Mouse (Mus musculus) c-Kit-negative CD71-positive TER-119-positive erythroid progenitor cells, embryonic 14.5 days (primary cell): ENCODE results near the gene Rhebl1.

Source experiments
- DNase-seq: peaks from one replicate; pipeline ENCODE4 v3.0.0-alpha.2; 2013; ENCODE audit warnings: low read depth, low spot score

Gene Rhebl1

DNA sequence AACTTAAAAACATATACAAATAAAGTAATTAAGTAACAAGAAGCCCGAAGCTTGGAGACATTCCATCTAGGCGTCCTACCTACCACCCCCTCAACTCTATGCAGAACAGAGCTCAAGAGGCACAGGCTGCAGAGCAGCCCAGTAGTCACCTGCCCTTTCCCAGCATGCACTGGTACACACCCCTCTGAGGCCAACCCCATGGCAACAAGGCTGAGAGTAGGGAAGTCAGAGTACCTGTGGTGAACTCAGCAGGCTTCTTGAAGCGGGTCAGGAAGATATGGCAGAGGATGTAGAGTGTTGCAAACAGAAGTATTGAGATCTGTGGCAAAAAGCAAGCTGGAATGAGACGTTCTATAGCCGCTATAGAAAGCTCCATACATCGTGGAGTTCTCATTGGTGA lies 20.6 kb upstream of the Rhebl1 start:
- no peak for DNase-seq

DNA sequence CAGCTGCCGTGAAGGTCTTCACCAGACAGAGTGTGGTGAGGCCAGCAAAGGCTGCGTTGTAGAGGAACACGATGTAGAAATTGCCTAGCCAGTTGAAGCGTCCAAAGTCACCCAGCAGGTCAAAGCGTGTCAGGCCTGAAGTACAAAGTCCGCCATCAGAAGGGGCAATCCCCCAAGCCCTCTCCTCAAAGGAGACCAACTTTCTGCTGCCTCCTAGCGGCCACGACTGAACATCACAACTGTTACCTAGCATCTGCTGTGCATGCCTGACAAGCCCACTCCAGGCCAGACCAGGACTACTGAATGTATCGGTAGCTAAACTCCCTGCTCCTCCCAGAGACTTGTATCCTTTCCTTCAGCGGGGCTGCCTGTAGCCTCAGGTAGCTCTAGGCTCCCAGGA lies 10.4 kb upstream of the Rhebl1 start:
- DNase-seq: no peak

- DNase-seq: no peak
These were observed 8.3 kb upstream of the Rhebl1 start for GRCm38 (mm10) chr15:98902600-98902999.

- DNase-seq: no peak
These were observed 7.2 kb upstream of the Rhebl1 start for GRCm38 (mm10) chr15:98901530-98901929.

DNA sequence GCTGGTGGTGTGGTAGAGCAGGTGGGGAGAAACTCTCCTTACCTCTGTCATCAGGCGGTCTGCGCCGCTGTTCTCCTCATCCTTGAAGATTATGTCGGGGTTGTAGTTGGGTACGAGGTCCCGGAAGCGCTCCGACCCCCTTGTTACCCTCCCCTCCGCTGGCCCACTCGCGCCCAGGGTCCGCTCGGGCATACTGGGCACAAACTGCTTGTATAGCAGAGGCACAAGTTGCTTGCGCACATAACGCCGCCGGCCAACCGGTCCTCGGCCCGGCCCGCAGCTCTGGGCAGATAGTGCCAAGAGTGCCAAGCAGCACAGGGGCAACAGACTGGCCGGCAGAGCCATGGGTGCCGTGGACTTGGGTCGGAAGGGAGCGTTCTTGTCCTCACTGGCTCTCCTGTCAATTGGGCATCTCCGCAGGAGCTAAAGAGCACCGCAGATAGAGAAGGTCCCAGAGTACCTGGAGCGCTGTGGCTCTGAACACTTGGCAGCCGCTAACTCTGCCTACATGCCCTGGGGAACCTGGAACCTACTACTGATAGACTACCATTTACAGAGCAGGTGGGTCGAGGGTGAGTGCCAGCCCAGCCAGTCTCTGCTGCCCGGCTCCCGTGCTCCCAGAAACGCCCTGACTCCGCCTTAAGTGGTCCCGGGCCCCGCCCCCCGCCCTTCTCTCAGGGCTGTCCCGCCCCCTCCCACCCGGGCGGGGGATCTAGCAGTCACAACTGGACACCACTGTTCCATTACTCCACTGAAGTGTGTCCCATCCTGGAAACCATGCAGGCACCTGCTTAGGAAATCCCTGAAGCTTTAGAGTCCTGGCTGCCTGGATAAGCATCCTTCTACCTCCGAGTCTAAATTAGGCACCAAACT lies 3.8 kb upstream of the Rhebl1 start, which contains the start of gene Dhh:
Gene Dhh, minus strand, starts transcription at position 613 of the 873 bp plus-strand sequence.
- no peak for DNase-seq

- no peak for DNase-seq
These were observed 3.2 kb upstream of the Rhebl1 start for GRCm38 (mm10) chr15:98897495-98897894.

DNA sequence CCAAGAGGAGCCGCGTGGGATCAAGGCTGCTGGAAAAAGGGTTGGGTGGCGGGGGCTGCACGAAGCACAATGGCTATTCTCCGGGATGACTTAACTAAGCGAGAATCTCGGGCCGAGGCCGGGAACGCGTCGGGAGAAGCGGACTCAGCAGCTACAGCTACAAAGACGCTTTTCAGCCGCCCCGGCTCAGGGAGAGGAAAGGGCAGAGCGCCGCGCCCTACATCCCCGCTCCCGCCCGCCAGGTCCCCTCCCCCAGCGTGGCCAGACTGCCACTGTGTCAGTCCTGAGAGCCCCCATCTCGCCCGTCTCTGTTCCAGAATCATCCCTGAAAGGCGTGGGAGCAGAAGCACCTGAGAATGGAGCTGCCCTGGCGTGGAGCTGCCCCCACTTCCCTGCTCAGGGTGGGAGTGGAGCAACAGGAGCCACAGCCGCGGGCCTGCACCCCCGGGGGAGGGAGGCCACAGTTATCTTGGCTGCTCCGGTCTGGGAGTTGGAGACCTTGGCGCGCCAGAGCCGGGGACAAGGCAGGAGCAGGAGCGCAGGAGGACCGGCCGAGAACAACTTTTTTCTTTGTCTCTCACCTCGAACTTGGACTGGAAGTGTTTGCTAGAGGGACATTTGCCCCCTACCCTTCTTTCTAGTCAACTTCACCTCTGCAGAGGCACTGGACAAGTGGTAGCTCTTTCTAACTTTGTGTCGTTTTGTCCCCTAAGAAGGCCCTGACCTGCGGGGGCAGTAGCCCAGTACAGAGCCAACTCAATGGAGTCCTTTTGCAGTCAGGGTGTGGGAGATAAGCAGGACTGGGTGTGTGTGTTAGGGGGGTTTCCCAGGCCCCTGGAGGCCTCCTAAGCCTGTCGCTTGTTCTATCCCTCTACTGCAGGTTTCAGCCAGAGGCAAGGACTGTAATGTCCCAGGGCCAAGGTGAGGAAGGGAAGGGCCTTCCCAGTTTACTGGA lies 1.6 kb upstream of the Rhebl1 start:
- DNase-seq: no peak

DNA sequence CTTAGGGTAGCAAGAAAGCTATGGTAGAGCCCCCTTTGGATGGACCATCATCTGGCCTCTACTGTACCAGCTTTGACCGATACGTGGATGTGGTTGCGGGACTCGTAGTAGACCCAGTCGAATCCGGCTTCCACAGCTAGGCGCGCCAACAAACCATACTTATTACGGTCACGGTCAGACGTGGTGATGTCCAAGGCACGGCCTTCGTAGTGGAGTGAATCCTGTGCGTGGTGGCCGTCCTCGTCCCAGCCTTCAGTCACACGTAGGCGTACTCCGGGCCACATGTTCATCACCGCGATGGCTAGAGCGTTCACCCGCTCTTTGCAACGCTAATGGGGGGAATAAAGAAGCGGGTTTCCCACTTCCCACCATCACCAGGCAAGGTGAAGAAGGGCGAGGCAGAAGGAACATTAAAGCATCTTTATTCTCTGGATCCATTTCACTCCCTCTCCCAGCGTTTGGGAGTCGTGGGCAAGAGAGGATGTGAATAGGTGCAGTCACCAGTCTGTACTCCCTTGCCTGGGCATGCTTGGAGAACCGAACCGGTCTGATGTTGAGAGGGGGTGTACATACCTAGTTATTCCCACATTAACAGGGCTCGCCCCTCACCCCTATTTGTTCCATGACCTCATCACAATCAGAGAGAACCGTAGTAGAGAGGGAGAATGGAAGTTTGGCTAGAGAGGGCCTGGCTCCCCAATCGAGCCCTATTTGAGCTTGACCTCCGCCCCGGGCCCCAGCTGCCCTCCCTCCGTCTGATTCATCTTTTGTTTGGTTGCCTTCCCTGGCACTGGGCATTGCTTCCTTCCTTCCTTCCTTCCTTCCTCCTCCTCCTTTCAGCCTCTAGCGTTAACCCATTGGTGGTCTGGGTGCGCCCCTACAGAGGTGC lies 650 bp upstream of the Rhebl1 start:
- DNase-seq: no peak

DNA sequence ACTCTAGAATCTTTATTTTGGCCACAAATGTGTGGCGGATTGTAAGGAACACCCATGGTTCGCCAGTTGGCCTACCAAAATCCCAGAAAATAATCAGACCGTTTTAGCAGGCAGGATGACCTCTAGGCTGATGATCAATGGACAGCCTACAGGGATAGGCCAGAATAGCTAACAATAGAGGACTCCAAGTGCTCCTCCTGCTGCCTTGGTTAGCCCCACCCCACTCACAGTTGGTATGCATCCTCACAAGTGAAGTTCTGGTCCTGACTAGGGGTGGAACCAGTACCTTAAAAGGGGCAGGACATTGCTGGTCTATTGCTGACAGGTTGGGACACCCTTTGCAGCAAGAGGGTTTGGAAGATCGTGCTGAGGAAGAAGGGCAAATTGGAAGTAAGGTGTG lies 1.3 kb downstream of the Rhebl1 start:
- no peak for DNase-seq

- DNase-seq: no peak
These were observed 2.3 kb downstream of the Rhebl1 start for GRCm38 (mm10) chr15:98891907-98892606.

- DNase-seq: no peak
These were observed 3.1 kb downstream of the Rhebl1 start for GRCm38 (mm10) chr15:98891198-98891742.

DNA sequence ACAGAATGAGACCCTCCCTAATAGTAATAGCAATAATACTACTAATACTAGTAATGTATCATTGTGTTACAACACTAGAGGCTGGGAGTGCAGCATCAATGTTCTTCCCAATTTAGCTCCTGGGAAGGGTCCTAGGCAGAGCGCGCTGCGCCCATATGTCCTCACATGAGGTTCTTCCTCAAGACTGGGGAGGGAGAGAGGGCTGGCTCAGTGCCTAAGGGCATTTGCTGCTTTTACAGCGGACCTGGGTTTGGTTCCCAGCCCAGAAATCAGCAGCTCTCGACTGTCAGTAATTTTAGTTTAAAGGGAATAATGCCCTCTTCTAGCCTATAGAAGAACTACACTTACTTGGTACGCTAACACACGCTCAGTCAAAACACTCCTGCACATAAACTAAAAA lies 6.8 kb downstream of the Rhebl1 start:
- DNase-seq: no peak

DNA sequence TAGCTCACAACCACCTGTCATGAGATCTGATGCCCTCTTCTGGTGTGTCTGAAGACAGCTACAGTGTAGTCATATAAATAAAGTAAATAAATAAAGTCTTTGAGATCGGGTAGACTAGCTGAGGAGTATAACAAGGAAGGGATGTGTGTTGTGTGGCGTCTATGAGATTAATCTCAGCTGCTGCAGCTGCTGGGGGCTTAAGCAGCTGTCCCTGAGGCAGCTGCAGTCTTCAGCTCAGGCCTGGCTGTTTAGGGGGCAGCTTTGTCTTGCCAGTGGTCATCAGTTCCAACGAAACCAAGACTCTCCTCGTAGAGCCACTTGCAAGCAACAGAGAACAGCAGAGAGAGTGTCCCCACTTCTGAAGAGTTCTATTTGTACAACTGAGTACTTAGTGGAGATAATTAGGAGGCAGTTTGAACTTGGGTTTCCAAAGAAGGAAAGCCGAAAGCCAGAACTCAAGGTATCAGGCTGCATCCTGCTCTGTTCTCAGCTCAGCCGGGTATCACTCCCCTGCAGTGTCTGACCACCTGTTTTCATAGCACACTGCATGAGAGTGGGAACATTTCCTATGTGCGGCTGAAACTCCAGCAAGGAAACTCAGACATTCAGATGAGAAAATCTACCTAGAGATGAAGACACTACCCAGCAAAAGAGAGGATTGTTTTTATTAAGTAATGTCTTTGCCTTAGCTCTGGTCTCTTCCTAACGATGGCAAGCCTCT lies 7.5 kb downstream of the Rhebl1 start:
- no peak for DNase-seq

- DNase-seq: no peak
These were observed 10.2 kb downstream of the Rhebl1 start for GRCm38 (mm10) chr15:98884106-98884505.

DNA sequence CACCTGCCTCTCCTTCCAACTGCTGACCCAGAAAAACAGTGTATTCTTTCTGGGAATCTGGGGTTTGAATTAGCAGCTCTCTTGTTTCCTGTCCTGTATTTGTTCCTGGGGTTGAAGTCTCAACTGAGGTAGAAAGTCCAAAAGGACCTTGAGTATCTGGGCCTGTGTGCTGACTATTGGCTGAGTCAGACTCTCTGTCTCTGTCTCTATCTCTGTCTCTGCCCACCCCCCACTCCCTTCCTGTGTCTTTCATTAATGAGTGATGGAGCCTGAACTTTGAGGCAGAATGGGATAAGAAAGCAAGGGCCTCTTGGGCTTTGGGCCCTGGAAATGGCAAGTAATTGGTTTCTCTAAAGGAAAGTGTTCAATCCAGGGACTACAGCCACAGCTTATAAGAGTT lies 10.7 kb downstream of the Rhebl1 start:
- no peak for DNase-seq

- no peak for DNase-seq
These were observed 12.7 kb downstream of the Rhebl1 start for GRCm38 (mm10) chr15:98881656-98882008.

GRCm38 (mm10) chr15:98880978-98881655 lies 13.2 kb downstream of the Rhebl1 start:
- DNase-seq: peak; percentile 88

- peak; percentile 73 for DNase-seq
These were observed 17.0 kb downstream of the Rhebl1 start for GRCm38 (mm10) chr15:98877331-98877730.
